Mouse (Mus musculus) small intestine, adult 2 months (tissue): ENCODE results near the gene Lrba.

Experiments used
- CTCF ChIP-seq: fragments of 200-500 bp; IDR thresholded peaks from 2 replicates; pipeline ENCODE4 v1.5.1; 2012; ENCODE audit warnings: low read depth, mild to moderate bottlenecking, control low read depth, inconsistent platforms, low read length, moderate library complexity, mixed read lengths; ENCODE audit not compliant: insufficient replicate concordance, insufficient read length; ENCODE audit errors: extremely low read depth
- POLR2A ChIP-seq: fragments of 200-500 bp; IDR thresholded peaks from 2 replicates; pipeline ENCODE4 v1.6.1; 2012; ENCODE audit warnings: low read depth, mild to moderate bottlenecking, control low read depth, inconsistent platforms, low read length, moderate library complexity

- no peak for TF ChIP-seq POLR2A
- no peak for TF ChIP-seq CTCF
Measured at GRCm38 (mm10) chr3:86804265-86804664, 579.8 kb downstream of the Lrba start.
